Mouse (Mus musculus) forebrain, embryonic 12.5 days (tissue): ENCODE results near the gene Zfp184. TPM values are rescaled to one million over a fixed set of nuclear protein-coding genes. Genes with fewer than 3 reads are reported as not detected.
A peak's percentile ranks its signal among the peaks of the same experiment; 100 is the strongest.

Experiments used
- ATAC-seq: fragments of 200-750 bp; cut with Nextera tagmentation; 2 replicates; pipeline ENCODE4 v1.8.0; 2017; ENCODE audit warnings: moderate TSS enrichment; ENCODE audit not compliant: low FRiP score
- H3K27ac ChIP-seq: fragments of 300-500 bp; sonication (generic); 2 replicates; pipeline ENCODE4 v1.5.1; 2016; ENCODE audit warnings: mild to moderate bottlenecking
- H3K27me3 ChIP-seq: fragments of 300-500 bp; sonication (generic); 2 replicates; pipeline ENCODE4 v1.6.1; 2016; ENCODE audit warnings: mild to moderate bottlenecking
- H3K36me3 ChIP-seq: fragments of 300-500 bp; sonication (generic); replicated peaks from 2 replicates; pipeline ENCODE4 v1.6.1; 2016; ENCODE audit warnings: mild to moderate bottlenecking
- H3K4me1 ChIP-seq: fragments of 300-500 bp; sonication (generic); 2 replicates; pipeline ENCODE4 v1.6.1; 2016
- H3K4me2 ChIP-seq: fragments of 300-500 bp; sonication (generic); 2 replicates; pipeline ENCODE4 v1.6.1; 2016; ENCODE audit warnings: mild to moderate bottlenecking, moderate library complexity
- H3K4me3 ChIP-seq: fragments of 300-500 bp; sonication (generic); replicated peaks from 2 replicates; pipeline ENCODE4 v1.5.1; 2016; ENCODE audit warnings: mild to moderate bottlenecking
- H3K9ac ChIP-seq: fragments of 300-500 bp; sonication (generic); 2 replicates; pipeline ENCODE4 v1.6.1; 2016; ENCODE audit warnings: mild to moderate bottlenecking
- H3K9me3 ChIP-seq: fragments of 300-500 bp; sonication (generic); 2 replicates; pipeline ENCODE4 v1.6.1; 2016
- whole genome bisulfite sequencing: fragments of 180-500 bp; shearing (Covaris S2); methylation state at CpG from one replicate; pipeline ENCODE4 v1.1.7; 2016; 5-methylcytosine and 5-hydroxymethylcytosine counted together
- polyA plus RNA-seq: library from polyadenylated mRNA; unstranded; fragments of >200 nt; fragmentation: Nextera tagmentation; extraction: Ambion mirVana; gene quantifications from 2 replicates; pipeline ENCODE4 v1.2.1, GENCODE M21; 2016

The Zfp184 gene
- polyA plus RNA-seq, 1 experiment from 2014 or later, result 24.5 TPM

- Histone ChIP-seq H3K9me3 (no peaks in the 10 kb centered on the region), H3K4me3 (peak overlapping the region; percentile 39), H3K4me2 (peak overlapping the region; percentile 56), H3K4me1 (peaks cover 22% of the 10 kb centered on the region), H3K27me3 (peaks cover 73% of the 10 kb centered on the region), H3K27ac (no peak overlapping the region), H3K9ac (no peak overlapping the region), H3K36me3 (no peaks in the 10 kb centered on the region)
- ATAC-seq, result no peak
- WGBS, result 1% methylated on average over 12 of the region's 12 CpGs
Observed at GRCm38 (mm10) chr13:21996101-21996839, 51.4 kb downstream of the Zfp184 start.

DNA sequence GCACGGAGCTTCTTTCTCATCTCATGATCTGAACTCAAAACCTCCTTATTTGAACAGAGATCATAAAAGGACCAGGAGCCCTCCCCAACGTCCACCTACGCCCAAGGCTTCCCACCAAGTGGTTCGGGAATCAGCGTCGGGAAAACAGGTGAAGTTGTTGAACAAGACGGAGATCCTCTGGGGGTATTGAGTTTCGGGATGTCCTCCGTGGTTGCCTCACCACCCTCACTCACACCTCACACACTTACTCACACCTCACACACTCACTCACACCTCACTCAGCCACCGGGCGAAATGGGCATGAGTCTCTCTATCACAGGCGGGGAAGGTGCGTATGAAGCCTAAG is 51.9 kb downstream of the Zfp184 start:
- Histone ChIP-seq H3K36me3 (no peaks in the 10 kb centered on the region), H3K9ac (no peak overlapping the region), H3K27ac (no peak overlapping the region), H3K4me3 (peak overlapping the region; percentile 29), H3K4me2 (peak overlapping the region; percentile 56), H3K27me3 (peaks cover 79% of the 10 kb centered on the region), H3K4me1 (peaks cover 22% of the 10 kb centered on the region), H3K9me3 (no peaks in the 10 kb centered on the region)
- WGBS, result under 1% methylated on average over 13 of the region's 13 CpGs
- peak; percentile 14; the same call in 1 of the 2 replicates for ATAC-seq

GRCm38 (mm10) chr13:21997201-21997820 is 52.4 kb downstream of the Zfp184 start:
- H3K9me3 ChIP-seq, result no peaks in the 10 kb centered on the region
- under 1% methylated on average over 21 of the region's 21 CpGs for WGBS
- ATAC-seq, result no peak

GRCm38 (mm10) chr13:21997821-21998220 is 52.9 kb downstream of the Zfp184 start:
- Histone ChIP-seq H3K36me3 (no peaks in the 10 kb centered on the region), H3K9ac (no peak overlapping the region), H3K9me3 (no peaks in the 10 kb centered on the region), H3K4me3 (peak overlapping the region; percentile 29), H3K4me2 (peak overlapping the region; percentile 56), H3K4me1 (peaks cover 22% of the 10 kb centered on the region), H3K27me3 (peaks cover 87% of the 10 kb centered on the region), H3K27ac (no peak overlapping the region)
- 11% methylated on average over 4 of the region's 4 CpGs for WGBS
- ATAC-seq, result no peak

More at GRCm38 (mm10) chr13:21997201-21997820, 52.4 kb downstream of the Zfp184 start:
- no peak overlapping the region for H3K27ac ChIP-seq
- peak overlapping the region; percentile 29 for H3K4me3 ChIP-seq
- H3K27me3 ChIP-seq, result peaks cover 84% of the 10 kb centered on the region
- H3K4me1 ChIP-seq, result peaks cover 22% of the 10 kb centered on the region
- H3K9ac ChIP-seq, result no peak overlapping the region
- H3K4me2 ChIP-seq, result peak overlapping the region; percentile 56
- H3K36me3 ChIP-seq, result no peaks in the 10 kb centered on the region

- Histone ChIP-seq H3K9ac (no peak overlapping the region), H3K27me3 (peaks cover 89% of the 10 kb centered on the region), H3K36me3 (no peaks in the 10 kb centered on the region), H3K4me1 (peaks cover 22% of the 10 kb centered on the region), H3K9me3 (no peaks in the 10 kb centered on the region), H3K4me2 (no peak overlapping the region), H3K4me3 (no peak overlapping the region), H3K27ac (no peak overlapping the region)
- no peak for ATAC-seq
- WGBS, result 13% methylated on average over 3 of the region's 3 CpGs
Observed at GRCm38 (mm10) chr13:21998412-21998811, 53.5 kb downstream of the Zfp184 start.

- no peak for ATAC-seq
- H3K27ac ChIP-seq, result no peak overlapping the region
Observed at GRCm38 (mm10) chr13:21999147-21999546, 54.3 kb downstream of the Zfp184 start.

DNA sequence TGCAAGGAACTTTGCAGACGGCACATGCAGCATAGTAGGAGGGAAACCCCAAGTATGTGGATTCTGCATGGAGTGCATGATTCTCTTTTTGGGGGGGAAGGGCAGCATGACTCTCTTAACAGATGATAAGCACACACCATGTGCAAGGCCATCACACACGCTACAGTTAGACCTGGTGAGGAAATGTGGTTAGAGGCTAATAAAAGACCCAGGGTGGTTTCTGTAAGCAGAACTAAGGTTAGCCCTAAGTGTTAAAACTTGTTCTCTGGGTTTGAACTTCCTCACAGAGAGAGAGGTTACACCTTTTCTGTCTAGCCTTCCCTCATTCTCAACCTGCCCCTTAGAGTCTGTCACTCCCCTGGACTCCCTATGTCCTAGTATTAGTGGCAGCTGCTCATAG is 56.5 kb downstream of the Zfp184 start:
- H3K9me3 ChIP-seq, result no peaks in the 10 kb centered on the region
- H3K27me3 ChIP-seq, result peaks cover 99% of the 10 kb centered on the region
- no peak overlapping the region for H3K4me2 ChIP-seq
- H3K4me3 ChIP-seq, result no peak overlapping the region
- no peak overlapping the region for H3K9ac ChIP-seq
- no peak for ATAC-seq
- no peak overlapping the region for H3K27ac ChIP-seq
- peaks cover 19% of the 10 kb centered on the region for H3K4me1 ChIP-seq
- WGBS, result 67% methylated on average over 2 of the region's 2 CpGs
- H3K36me3 ChIP-seq, result no peaks in the 10 kb centered on the region

More at GRCm38 (mm10) chr13:21999147-21999546, 54.3 kb downstream of the Zfp184 start:
- 21% methylated on average over 4 of the region's 4 CpGs for WGBS
- Histone ChIP-seq H3K9me3 (no peaks in the 10 kb centered on the region), H3K9ac (no peak overlapping the region), H3K27me3 (peaks cover 92% of the 10 kb centered on the region), H3K4me1 (peaks cover 22% of the 10 kb centered on the region), H3K36me3 (no peaks in the 10 kb centered on the region), H3K4me3 (no peak overlapping the region), H3K4me2 (no peak overlapping the region)

GRCm38 (mm10) chr13:22001823-22002222 is 56.9 kb downstream of the Zfp184 start:
- Histone ChIP-seq H3K4me2 (no peak overlapping the region), H3K4me1 (peaks cover 20% of the 10 kb centered on the region), H3K36me3 (no peaks in the 10 kb centered on the region), H3K27me3 (peaks cover 99% of the 10 kb centered on the region), H3K9me3 (no peaks in the 10 kb centered on the region), H3K9ac (no peak overlapping the region), H3K4me3 (no peak overlapping the region), H3K27ac (no peak overlapping the region)
- 18% methylated on average over 5 of the region's 5 CpGs for WGBS
- no peak for ATAC-seq

DNA sequence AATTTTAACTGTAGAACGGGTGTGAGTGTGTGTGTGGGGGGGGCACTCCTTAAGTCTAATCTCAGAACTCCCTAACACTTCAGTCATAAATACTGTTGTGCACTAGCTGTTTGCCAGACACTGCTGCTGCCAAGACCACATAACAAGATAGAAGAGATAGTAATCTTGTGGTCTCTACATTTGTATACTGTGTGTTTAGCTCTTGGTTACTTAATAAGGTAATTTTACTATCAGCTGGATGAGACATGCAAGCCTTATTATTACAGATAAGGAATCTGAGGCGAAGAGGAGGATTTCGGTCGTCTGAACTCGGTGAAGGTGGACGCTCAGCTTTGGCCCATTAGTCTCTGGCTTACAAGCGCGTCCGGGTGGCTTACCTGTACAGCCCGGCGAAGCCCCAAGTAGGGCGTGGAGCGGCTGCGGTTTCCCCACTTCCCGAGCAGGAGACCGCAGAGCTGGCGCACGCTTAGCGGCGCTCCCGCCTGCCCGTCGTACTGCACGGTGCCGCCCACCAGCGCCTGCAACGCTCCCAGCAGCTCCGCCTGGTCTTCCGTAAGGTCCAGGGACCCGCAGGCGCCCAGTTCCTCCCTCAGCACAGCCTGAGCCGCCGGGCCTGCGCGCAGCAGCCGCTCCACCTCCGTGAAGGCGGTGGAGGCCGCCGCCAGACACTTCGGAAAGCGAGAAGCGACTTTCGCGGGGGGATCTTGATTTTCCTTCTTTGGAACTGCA is 60.9 kb downstream of the Zfp184 start:
- Histone ChIP-seq H3K27me3 (peaks cover 100% of the 10 kb centered on the region), H3K36me3 (no peaks in the 10 kb centered on the region), H3K27ac (no peak overlapping the region), H3K4me1 (peaks cover 18% of the 10 kb centered on the region), H3K9ac (peak overlapping the region; percentile 46), H3K9me3 (no peaks in the 10 kb centered on the region), H3K4me3 (peak overlapping the region; percentile 50), H3K4me2 (peak overlapping the region; percentile 91)
- under 1% methylated on average over 45 of the region's 45 CpGs for WGBS
- ATAC-seq, result peak; percentile 83

DNA sequence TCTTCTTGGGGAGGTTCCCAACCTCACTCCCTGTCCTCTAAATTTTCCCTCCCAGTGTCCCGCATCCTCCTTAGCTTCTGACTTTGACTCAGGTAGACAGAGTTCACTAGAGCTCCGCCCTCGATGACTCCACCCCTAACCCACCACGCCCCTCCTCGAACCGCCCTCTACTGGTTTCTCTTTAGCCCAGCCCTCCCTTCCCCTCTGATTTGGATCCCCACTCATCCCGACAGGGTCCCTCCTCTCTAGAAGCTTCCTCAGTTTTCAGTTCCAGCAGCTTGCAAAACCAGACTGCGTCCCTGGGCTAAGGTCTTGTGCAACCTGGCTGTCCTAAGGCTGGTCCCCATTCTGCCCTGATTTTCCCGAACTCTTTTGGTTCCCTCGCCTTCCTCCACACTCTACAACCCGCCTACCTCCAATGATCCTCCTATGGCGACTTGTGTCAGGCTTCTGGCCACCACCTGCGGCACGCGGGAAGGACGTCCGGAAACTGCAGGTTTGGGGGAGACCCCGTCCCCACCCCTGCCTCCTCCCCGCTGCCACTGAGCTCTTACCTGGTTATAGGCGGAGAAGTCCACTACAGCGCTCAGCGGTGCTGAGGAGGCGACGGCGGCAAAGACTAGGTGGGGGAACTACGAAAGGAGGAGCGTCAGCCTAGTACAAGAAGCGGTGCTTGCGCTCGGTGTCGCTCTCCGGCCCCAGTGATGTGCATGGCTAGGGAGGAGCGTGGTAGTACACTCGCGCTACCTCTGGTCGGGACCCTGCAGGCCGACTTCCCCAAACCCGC is 61.6 kb downstream of the Zfp184 start:
- under 1% methylated on average over 38 of the region's 38 CpGs for WGBS
- H3K9me3 ChIP-seq, result no peaks in the 10 kb centered on the region
- H3K4me2 ChIP-seq, result peak overlapping the region; percentile 91
- H3K27ac ChIP-seq, result no peak overlapping the region
- peak overlapping the region; percentile 46 for H3K9ac ChIP-seq
- ATAC-seq, result peak; percentile 82; the same call in 1 of the 2 replicates
- no peaks in the 10 kb centered on the region for H3K36me3 ChIP-seq
- H3K4me1 ChIP-seq, result peaks cover 18% of the 10 kb centered on the region
- peaks cover 99% of the 10 kb centered on the region for H3K27me3 ChIP-seq
- H3K4me3 ChIP-seq, result peak overlapping the region; percentile 50

DNA sequence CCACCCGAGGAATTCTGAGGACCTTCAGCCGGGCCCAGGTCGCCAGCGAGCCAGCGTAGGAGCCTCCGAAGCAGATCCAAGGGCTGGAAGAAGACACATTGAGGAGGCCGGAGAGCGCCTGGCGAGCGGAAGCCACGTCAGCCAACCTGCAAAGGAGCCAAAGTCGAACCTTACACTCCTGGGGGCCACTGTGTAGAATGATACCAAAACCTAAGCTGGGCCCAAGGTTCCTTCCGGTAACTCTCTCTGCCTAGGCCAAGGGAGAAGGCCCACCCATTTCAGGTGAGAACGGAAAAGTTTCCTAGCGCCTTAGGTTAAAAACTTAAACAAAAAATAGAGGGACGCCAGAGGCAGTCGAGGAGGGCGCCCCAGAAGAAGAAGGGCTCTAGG is 62.2 kb downstream of the Zfp184 start:
- Histone ChIP-seq H3K36me3 (no peaks in the 10 kb centered on the region), H3K4me1 (peaks cover 18% of the 10 kb centered on the region), H3K4me2 (peak overlapping the region; percentile 91), H3K9me3 (no peaks in the 10 kb centered on the region), H3K27ac (no peak overlapping the region), H3K4me3 (peak overlapping the region; percentile 50), H3K9ac (0 out of 2 replicates have a peak overlapping the region, but pooled peaks have one; percentile 2), H3K27me3 (peaks cover 96% of the 10 kb centered on the region)
- no peak for ATAC-seq
- WGBS, result 1% methylated on average over 18 of the region's 18 CpGs

- Histone ChIP-seq H3K27me3 (peaks cover 96% of the 10 kb centered on the region), H3K4me2 (no peak overlapping the region), H3K9me3 (no peaks in the 10 kb centered on the region), H3K9ac (no peak overlapping the region), H3K36me3 (no peaks in the 10 kb centered on the region), H3K4me3 (no peak overlapping the region), H3K27ac (no peak overlapping the region), H3K4me1 (peaks cover 18% of the 10 kb centered on the region)
- no peak for ATAC-seq
- 47% methylated on average over 7 of the region's 7 CpGs for WGBS
Observed at GRCm38 (mm10) chr13:22007872-22008271, 63.0 kb downstream of the Zfp184 start.
